ENCODE assay signal across 8 mouse cellular contexts in genomic region chr11:114912847-114913246, GRCm38 (mm10). TPM values are rescaled to one million over a fixed set of nuclear protein-coding genes. Genes with fewer than 3 reads are reported as not detected.
A peak's percentile ranks its signal among the peaks of the same experiment; 100 is the strongest.
DNase-seq lines count a peak whose midpoint lies in the region; ATAC-seq and TF ChIP-seq lines count a peak whose summit lies in the region.

No protein-coding gene starts in this region.

- ATAC-seq in heart, embryonic 11.5 days (replicated peaks; ENCODE audit: insufficient number of reproducible peaks, low FRiP score, low TSS enrichment), result no peak
- ATAC-seq in kidney, embryonic 14.5 days (ENCODE audit: low FRiP score, low TSS enrichment), result peak; percentile 79
- ATAC-seq in limb, embryonic 14.5 days (ENCODE audit: low FRiP score, low read depth), result no peak; the same call in 1 of the 2 replicates

- no peaks in the 10 kb centered on the region for H3K36me3 ChIP-seq in heart, embryonic 11.5 days (ENCODE audit: control insufficient read depth, insufficient read depth, low read length)
- H3K36me3 ChIP-seq in kidney, embryonic 14.5 days (ENCODE audit: control insufficient read depth, insufficient read depth, low read length), result no peaks in the 10 kb centered on the region
- H3K36me3 ChIP-seq in limb, embryonic 14.5 days (ENCODE audit: control insufficient read depth, insufficient read depth, low read length), result no peaks in the 10 kb centered on the region
- H3K36me3 ChIP-seq in myocyte (ENCODE audit: control insufficient read depth, insufficient read depth), result no peaks in the 10 kb centered on the region

- no peaks in the 10 kb centered on the region for H3K27me3 ChIP-seq in heart, embryonic 11.5 days (ENCODE audit: control insufficient read depth, insufficient read depth, low read length)
- H3K27me3 ChIP-seq in kidney, embryonic 14.5 days (ENCODE audit: control insufficient read depth, insufficient read depth, low read length), result no peaks in the 10 kb centered on the region
- no peaks in the 10 kb centered on the region for H3K27me3 ChIP-seq in limb, embryonic 14.5 days (ENCODE audit: control insufficient read depth, insufficient read depth, low read length)
- H3K27me3 ChIP-seq in myocyte (ENCODE audit: control insufficient read depth, insufficient read depth, insufficient read length), result no peaks in the 10 kb centered on the region

- H3K9me3 ChIP-seq in heart, embryonic 11.5 days (replicated peaks; ENCODE audit: control insufficient read depth, low read length), result no peaks in the 10 kb centered on the region
- H3K9me3 ChIP-seq in kidney, embryonic 14.5 days (ENCODE audit: control insufficient read depth, low read length), result no peaks in the 10 kb centered on the region
- no peaks in the 10 kb centered on the region for H3K9me3 ChIP-seq in limb, embryonic 14.5 days (ENCODE audit: control insufficient read depth, low read length)

- intact Hi-C loops in gastrocnemius, postnatal 14 days (cut with DNase I; ENCODE audit: low total_unique reads), result loop anchor here (5.0 kb wide), 1 partner anchor 166 kb away; no protein-coding TSS in a partner anchor

- H3K4me1 ChIP-seq in heart, embryonic 11.5 days (ENCODE audit: control insufficient read depth, insufficient read depth, low read length), result peaks cover 6% of the 10 kb centered on the region; the same call in 1 of the 2 replicates
- H3K4me1 ChIP-seq in cortical plate, adult 2 months (ENCODE audit: control insufficient read depth, insufficient read depth, low read length), result 0 out of 2 replicates have a peak, but pooled peaks cover 2% of the 10 kb centered on the region
- no peaks in the 10 kb centered on the region for H3K4me1 ChIP-seq in kidney, embryonic 14.5 days (ENCODE audit: control insufficient read depth, insufficient read depth, low read length)
- H3K4me1 ChIP-seq in limb, embryonic 14.5 days (ENCODE audit: control insufficient read depth, insufficient read depth, low read length), result no peaks in the 10 kb centered on the region

- no peak overlapping the region for H3ac ChIP-seq in myocyte (ENCODE audit: control insufficient read depth, insufficient read length)

- 9% methylated on average over 9 of the region's 9 CpGs for WGBS in heart, embryonic 11.5 days (ENCODE audit: insufficient replicate concordance)
- 14% methylated on average over 9 of the region's 9 CpGs for WGBS in kidney, embryonic 14.5 days
- 17% methylated on average over 9 of the region's 9 CpGs for WGBS in limb, embryonic 14.5 days

- no peaks in the 10 kb centered on the region for H3K79me2 ChIP-seq in myocyte (ENCODE audit: control insufficient read depth, insufficient read depth)

- no peak overlapping the region for H3K9ac ChIP-seq in heart, embryonic 11.5 days (ENCODE audit: low read depth, low read length)
- H3K9ac ChIP-seq in kidney, embryonic 14.5 days (ENCODE audit: low read depth, low read length), result no peak overlapping the region
- H3K9ac ChIP-seq in limb, embryonic 14.5 days (ENCODE audit: low read depth, low read length, severe bottlenecking), result no peak overlapping the region

- no peak overlapping the region for H3K4me2 ChIP-seq in heart, embryonic 11.5 days
- no peak overlapping the region for H3K4me2 ChIP-seq in kidney, embryonic 14.5 days (replicated peaks; ENCODE audit: low read depth, low read length)
- H3K4me2 ChIP-seq in limb, embryonic 14.5 days (replicated peaks; ENCODE audit: low read depth, low read length, severe bottlenecking), result no peak overlapping the region
- no peak overlapping the region for H3K4me2 ChIP-seq in myocyte (ENCODE audit: low read depth)

- peak; percentile 98 for TF ChIP-seq CTCF in cortical plate, adult 2 months (IDR thresholded peaks at IDR 0.05; ENCODE audit: extremely low read depth, insufficient read depth, low read length)

- no peak overlapping the region for H3K27ac ChIP-seq in heart, embryonic 11.5 days (ENCODE audit: low read depth, low read length)
- H3K27ac ChIP-seq in cortical plate, adult 2 months (ENCODE audit: insufficient read depth, low read length), result no peak overlapping the region
- H3K27ac ChIP-seq in kidney, embryonic 14.5 days (ENCODE audit: low read depth, low read length), result no peak overlapping the region
- H3K27ac ChIP-seq in limb, embryonic 14.5 days (replicated peaks; ENCODE audit: low read depth, low read length), result no peak overlapping the region

- TF ChIP-seq POLR2A in cortical plate, adult 2 months (IDR thresholded peaks at IDR 0.05; ENCODE audit: extremely low read depth, insufficient read depth, low read length), result no peak
- no peak for TF ChIP-seq POLR2A in limb, embryonic 14.5 days (IDR thresholded peaks at IDR 0.05; ENCODE audit: borderline replicate concordance, extremely low read depth, insufficient read depth, insufficient read length)
- no peak for TF ChIP-seq POLR2A in myocyte (IDR thresholded peaks at IDR 0.05; ENCODE audit: insufficient read length, low read depth)

- peak; percentile 97 for DNase-seq in heart, adult 11 months
- peak; percentile 76 for DNase-seq in gastrocnemius, postnatal 14 days
- DNase-seq in limb, embryonic 14.5 days (ENCODE audit: low spot score), result peak; percentile 89
- peak; percentile 71 to 82 for DNase-seq in spleen, postnatal 4 days (ENCODE audit: low spot score in 2 of 2)

- no peak overlapping the region for H3K4me3 ChIP-seq in heart, embryonic 11.5 days (ENCODE audit: low read depth, low read length)
- H3K4me3 ChIP-seq in cortical plate, adult 2 months (ENCODE audit: insufficient read depth, low read length), result no peak overlapping the region
- H3K4me3 ChIP-seq in kidney, embryonic 14.5 days (ENCODE audit: low read length), result no peak overlapping the region
- no peak overlapping the region for H3K4me3 ChIP-seq in limb, embryonic 14.5 days (replicated peaks; ENCODE audit: low read length)
- H3K4me3 ChIP-seq in myocyte, result no peak overlapping the region

TF ChIP-seq in myocyte, 11 proteins besides CTCF, POLR2A, EP300 and RAD21:
- TF ChIP-seq E2F4 (IDR thresholded peaks at IDR 0.05; ENCODE audit: insufficient read depth) (no peak), MAX (IDR thresholded peaks at IDR 0.05; ENCODE audit: low read depth) (peak; percentile 12)

RNA-seq across cellular contexts. Expression of gene Cd300lb, which starts 21.3 kb away (rescaled TPM):
- 1.7 and 2.4 TPM in 2 replicates for polyA plus RNA-seq in heart, embryonic 11.5 days (2014; fragmentation: Nextera tagmentation; extraction: Ambion mirVana)
- polyA plus RNA-seq in cortical plate, adult 2 months (2012; rRNA removed), result 0.08 and 0.13 TPM in 2 replicates
- total RNA-seq in gastrocnemius, postnatal 14 days (2021), result under 1 TPM; 0.13 to 0.78 TPM
- polyA plus RNA-seq in kidney, embryonic 14.5 days (2014; fragmentation: Nextera tagmentation; extraction: Ambion mirVana), result 0.21 and 0.49 TPM in 2 replicates
- 0.33 TPM in 2 replicates for polyA plus RNA-seq in limb, embryonic 14.5 days (2012; rRNA removed)
- 0.32 and 0.82 TPM in 2 replicates for polyA plus RNA-seq in limb, embryonic 14.5 days (2014; fragmentation: Nextera tagmentation; extraction: Ambion mirVana)
- 0.11 TPM for polyA plus RNA-seq in myocyte (2012; fragmentation: generic; extraction: Trizol)

RNA-seq across cellular contexts. Expression of gene Cd300a, which starts 23.0 kb away (rescaled TPM):
- polyA plus RNA-seq in heart, embryonic 11.5 days (2014; fragmentation: Nextera tagmentation; extraction: Ambion mirVana), result 0.84 and 1.4 TPM in 2 replicates
- 0.81 and 0.88 TPM in 2 replicates for polyA plus RNA-seq in cortical plate, adult 2 months (2012; rRNA removed)
- total RNA-seq in gastrocnemius, postnatal 14 days (2021), result under 1 TPM; 0.55 to 0.84 TPM
- polyA plus RNA-seq in kidney, embryonic 14.5 days (2014; fragmentation: Nextera tagmentation; extraction: Ambion mirVana), result 0.91 and 1.2 TPM in 2 replicates
- polyA plus RNA-seq in limb, embryonic 14.5 days (2012; rRNA removed), result 2.2 and 3.1 TPM in 2 replicates
- 1.2 and 1.5 TPM in 2 replicates for polyA plus RNA-seq in limb, embryonic 14.5 days (2014; fragmentation: Nextera tagmentation; extraction: Ambion mirVana)
- polyA plus RNA-seq in myocyte (2012; fragmentation: generic; extraction: Trizol), result 0.40 TPM

RNA-seq across cellular contexts. Expression of gene Cd300c, which starts 56.1 kb away (rescaled TPM):
- polyA plus RNA-seq in heart, embryonic 11.5 days (2014; fragmentation: Nextera tagmentation; extraction: Ambion mirVana), result not detected in 2 replicates
- not detected in 2 replicates for polyA plus RNA-seq in cortical plate, adult 2 months (2012; rRNA removed)
- not detected for total RNA-seq in gastrocnemius, postnatal 14 days (2021)
- not detected in 2 replicates for polyA plus RNA-seq in kidney, embryonic 14.5 days (2014; fragmentation: Nextera tagmentation; extraction: Ambion mirVana)
- polyA plus RNA-seq in limb, embryonic 14.5 days (2012; rRNA removed), result not detected in 2 replicates
- not detected in 2 replicates for polyA plus RNA-seq in limb, embryonic 14.5 days (2014; fragmentation: Nextera tagmentation; extraction: Ambion mirVana)
- not detected for polyA plus RNA-seq in myocyte (2012; fragmentation: generic; extraction: Trizol)
